Mouse (Mus musculus): ENCODE measurements at regions not wholly inside any gene's neighbourhood (a gene's known extent, or its start where the extent isn't known, plus 50 kb on each side); places are given as distances from the start of the nearest gene placed in this dataset.

- no peak for DNase-seq (ENCODE audit: low spot score)
Observed at GRCm38 (mm10) chr17:7680658-7681057, 146.4 kb downstream of the Fndc1 start.

DNA sequence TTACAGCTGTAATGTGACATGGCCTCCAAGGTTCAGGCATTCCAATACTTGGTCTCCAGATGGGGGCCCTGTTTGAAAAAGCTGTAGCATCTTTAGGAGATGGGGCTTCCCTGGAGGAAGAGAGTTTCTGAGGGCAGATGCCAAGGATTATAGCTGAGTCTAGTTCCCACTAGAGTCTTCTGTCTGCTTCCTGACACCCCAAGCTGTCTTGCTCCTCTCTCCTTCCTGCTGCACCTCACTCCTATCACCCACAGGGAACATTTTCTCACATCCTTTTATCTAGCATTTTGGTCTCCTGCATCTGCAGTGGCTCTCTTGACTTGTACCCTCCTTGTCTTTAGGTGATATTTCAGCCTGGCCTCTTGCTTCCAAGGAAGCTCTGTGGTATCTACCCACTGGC is 147.3 kb downstream of the Fndc1 start:
- no peak for DNase-seq (ENCODE audit: low spot score)

GRCm38 (mm10) chr17:7678898-7679297 is 148.2 kb downstream of the Fndc1 start:
- DNase-seq (ENCODE audit: low spot score): no peak

DNA sequence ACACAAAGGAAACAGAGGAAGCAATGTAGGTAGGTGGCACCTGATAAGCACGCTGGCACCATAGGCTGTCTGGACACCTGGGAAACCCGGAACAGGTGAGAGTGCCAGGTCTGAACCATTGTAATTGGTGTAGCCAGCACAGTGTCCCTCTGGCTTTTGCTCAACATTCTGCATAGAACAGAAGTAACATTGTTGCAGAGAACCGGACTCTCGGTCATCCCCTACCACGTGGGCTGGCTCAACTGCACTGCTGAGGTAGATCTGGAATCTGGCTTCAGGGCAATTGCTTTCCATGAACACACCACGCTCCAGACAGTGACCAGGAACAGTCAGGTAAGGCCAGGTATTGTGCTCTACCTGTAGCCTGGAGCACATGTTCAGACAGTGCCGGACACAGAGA is 149.3 kb downstream of the Fndc1 start:
- no peak for DNase-seq (ENCODE audit: low spot score)

DNA sequence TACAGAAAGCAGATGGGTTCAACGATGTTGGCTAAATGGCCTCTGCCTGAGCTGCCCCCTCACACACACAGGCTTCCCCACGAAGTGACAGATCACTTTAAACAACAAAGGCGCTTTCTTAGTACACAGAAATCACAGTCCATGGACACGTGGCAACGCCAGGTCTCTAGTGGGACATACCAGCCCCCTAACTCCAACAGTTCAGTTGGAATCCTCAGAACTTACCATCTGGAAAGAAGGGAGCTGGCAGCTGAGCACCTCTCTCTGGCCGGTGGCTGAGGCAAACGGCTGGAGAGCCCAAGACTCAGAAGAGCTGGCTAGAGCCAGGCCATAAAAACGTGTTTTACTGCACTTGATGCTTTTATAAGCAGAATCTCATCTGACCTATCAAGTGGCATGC is 149.8 kb downstream of the Fndc1 start:
- no peak for DNase-seq (ENCODE audit: low spot score)

DNA sequence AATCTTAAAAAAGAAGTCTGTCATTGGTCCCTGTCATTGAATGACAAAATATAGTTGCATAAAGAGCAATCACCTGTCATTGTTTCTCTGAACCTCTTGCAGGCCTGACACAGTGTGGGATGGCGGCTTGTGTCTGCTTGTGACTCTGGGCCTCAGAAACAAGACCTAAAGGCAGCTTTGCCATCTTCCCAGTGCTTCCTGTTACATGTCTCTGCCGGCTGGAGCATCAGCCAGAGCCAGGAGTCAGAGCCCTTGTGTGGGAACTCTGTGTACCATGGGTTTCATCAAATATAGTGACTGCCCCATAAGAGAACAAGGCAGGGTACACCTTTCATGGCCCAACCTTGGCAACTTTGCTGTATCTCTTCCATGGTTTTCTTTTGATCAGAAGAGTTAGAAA is 150.3 kb downstream of the Fndc1 start:
- DNase-seq (ENCODE audit: low spot score): no peak

DNA sequence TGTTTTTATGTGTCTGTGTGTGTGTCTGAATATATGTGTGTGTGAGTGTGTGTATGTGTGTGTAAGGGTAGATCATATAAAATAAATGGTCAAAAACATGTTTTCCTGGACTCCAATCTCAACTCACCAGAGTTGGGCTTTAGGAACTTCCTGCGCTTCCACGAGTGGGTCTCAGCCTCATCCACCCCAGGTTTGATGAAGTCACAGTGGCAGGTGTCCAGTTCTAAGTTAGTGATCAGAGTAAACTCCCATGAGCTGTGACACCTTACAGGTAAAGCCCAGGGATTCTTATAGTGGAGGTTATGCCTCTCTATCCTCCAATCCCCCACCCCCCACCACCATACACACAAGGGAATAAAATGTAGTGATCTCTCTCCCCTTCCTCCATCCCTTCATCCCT is 152.6 kb downstream of the Fndc1 start:
- no peak for DNase-seq (ENCODE audit: low spot score)

- DNase-seq (ENCODE audit: low spot score): no peak
Observed at GRCm38 (mm10) chr17:7667826-7668225, 159.3 kb downstream of the Fndc1 start.

DNA sequence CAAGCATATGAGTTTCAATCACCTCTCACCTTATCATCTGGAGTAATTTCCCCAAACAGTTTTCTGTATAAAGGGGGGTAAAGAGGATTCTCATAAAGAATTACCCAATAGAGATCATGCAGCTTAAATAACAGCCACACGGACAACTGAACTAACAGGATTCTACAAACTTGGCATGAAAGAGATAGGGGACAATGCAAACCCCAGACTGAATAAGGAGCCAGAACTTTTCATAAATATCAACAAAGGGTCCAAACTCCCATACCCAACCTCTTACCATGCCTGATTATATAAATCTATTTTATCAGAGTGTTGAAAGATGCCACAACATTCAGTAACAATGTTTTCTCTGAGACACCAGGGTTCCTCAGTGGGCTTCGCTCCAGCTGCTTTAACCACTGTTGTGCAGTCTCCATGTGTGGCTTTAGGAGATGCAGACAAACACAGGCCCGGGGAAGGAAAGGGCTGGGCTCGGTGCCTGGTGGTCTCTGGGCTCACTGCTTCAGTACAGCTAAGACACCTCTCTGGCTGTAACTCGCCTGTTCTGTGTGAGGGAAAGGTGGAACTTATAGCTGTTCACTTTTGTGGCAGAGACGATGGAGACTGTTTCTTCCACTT is 160.2 kb downstream of the Fndc1 start:
- DNase-seq (ENCODE audit: low spot score): no peak

GRCm38 (mm10) chr17:7666207-7666606 is 160.9 kb downstream of the Fndc1 start:
- DNase-seq (ENCODE audit: low spot score): no peak

DNA sequence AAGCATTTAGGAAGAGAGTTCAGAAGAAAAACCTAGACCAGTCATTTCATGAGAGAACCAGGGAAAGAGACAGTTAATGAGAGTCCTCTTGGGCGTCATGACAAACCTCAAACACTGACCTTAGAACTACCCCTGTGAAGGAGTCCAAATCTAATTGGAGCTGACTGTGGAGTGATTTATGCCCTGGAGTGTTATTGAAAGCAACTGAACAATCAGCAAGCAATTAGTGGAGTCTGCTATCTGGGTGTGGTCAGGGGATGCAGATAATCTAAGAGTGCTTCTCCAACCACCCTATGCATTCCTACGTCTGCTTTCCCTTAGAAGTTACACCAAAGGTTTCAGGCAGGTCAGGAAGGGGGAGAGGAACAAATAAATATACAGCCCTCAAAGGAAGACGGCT is 161.4 kb downstream of the Fndc1 start:
- no peak for DNase-seq (ENCODE audit: low spot score)

- no peak for DNase-seq (ENCODE audit: low spot score)
Observed at GRCm38 (mm10) chr17:7663896-7664880, 162.9 kb downstream of the Fndc1 start.

DNA sequence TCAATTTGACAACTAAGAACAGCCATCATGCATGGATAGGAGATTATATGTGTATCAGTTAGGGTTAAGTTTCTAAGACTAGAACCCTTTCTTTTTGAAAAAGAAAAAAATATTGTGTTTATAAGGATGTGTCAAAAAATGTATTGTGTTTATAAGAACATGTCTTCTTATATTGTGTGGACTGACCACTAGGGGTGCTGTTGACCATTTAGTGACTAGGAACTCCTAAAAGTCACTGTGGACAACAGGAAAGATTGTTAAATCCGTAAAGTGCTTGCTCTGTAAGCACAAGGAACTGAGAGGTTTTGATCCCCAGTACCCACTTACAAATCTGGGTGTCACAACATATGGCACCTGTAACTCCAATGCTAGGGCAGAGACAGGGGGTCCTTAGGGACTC is 170.6 kb downstream of the Fndc1 start:
- DNase-seq (ENCODE audit: low spot score): no peak

DNA sequence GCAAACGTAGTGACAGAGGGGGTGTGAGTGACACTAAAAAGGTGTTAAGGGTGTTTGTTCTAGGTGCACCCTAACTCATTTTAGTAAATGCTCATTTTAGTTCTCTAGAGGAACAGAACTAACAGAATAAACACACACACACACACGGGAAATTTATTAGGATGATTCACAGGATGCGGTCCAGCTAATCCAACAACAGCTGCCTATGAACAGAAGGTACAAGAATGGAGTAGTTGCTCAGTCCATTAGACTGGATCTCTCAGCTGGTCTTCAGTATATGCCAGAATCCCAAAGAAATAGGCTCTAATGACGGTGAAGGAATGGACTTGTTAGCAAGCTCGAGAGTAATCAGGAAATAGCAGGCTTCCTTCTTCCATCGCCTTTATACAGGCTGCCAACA is 171.1 kb downstream of the Fndc1 start:
- DNase-seq (ENCODE audit: low spot score): no peak

DNA sequence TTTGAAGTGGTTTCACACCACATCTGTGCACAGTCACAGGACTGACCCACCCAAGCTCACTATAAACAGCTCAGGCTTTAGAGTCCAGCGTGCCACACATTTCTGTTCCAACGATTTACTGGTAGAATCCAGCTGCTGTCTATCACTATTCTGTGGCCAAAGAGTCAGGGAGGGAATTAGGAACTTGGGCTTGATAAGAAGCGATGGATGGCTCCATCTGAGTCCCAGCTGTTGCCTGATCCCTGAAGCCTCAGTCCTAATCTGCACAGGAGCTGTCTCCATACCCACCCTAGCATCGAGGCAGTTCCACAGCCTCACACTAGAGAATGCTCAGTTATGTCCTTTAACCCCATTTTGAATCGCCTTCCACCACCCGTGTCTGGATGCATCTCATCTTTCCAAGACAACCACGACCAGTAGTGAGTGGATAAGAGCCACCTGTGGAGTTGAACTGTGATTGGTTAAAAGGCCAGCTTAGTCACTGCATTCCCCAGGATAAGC is 173.0 kb downstream of the Fndc1 start:
- peak; percentile 31 for DNase-seq (ENCODE audit: low spot score)

DNA sequence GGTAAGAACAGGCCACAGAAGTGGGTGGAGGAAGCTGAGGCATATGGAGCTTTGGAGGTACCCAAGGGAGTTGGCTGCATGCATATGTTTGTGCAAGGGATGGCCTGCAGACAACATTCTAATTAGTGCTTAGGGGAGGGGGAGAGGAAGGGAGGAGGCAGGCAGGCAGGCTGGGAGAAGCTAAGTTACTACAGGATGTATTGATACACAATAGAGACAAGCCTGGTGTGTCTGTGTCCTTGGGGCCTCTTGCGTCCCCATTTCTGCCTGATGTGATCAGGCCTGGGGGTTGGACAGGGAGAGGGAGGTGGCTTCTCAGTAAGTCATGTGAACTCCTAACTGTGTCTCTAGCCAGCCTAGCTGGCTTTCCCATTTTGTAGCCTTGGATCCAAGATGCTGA is 175.1 kb downstream of the Fndc1 start:
- DNase-seq (ENCODE audit: low spot score): no peak

GRCm38 (mm10) chr17:7650417-7650816 is 176.7 kb downstream of the Fndc1 start:
- DNase-seq (ENCODE audit: low spot score): no peak

DNA sequence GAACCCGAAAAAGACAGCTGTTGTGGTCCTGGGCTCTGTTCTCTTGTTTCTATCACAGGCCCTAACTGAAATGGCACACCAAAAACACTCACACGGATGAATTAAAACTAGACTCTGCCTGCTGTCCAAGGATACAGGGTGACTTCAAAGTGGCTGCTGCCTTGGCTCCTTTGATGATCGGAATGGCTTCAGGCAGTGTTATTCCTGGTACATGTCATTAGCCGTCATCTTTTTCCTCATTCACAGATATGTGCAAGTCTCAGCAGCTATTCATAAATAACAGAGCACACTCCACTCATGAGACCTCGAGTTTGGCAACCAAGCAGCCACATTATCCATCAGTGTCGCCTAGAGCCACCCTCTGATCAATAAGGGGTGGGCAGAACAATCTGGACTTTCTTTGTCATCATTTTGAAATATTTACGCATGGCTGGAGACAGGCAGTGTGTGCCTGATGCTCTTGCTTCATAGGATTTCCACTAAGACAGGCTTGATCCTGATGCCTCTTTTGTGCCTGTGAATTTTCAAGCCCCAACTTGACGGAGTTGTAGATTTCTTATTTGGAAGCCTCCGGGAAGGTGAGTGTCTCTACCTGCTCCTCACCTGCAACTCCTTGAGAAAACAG is 182.1 kb downstream of the Fndc1 start:
- DNase-seq (ENCODE audit: low spot score): no peak

- no peak for DNase-seq (ENCODE audit: low spot score)
Observed at GRCm38 (mm10) chr17:7643640-7644039, 183.5 kb downstream of the Fndc1 start.

DNA sequence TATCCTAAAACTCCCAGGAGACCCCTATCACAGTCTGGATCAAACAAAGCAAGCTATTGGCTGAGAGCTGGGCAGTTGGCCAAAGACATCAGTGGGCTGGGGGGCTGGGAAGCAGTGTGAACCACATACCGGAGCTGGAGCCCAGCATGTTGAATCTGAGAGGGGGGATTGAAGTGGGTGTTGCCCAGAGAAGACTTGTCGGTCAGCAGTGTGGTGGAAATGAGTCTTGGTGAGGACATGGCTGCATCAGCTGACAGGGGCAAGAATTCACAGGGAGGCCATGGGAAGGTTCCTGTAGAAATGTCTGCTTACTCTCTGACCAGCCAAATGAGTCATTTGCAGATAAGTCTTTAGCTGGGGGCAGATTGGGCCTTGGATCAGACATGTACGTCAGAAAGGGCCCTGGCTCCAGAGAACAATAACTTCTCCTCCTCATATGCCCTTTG is 184.6 kb downstream of the Fndc1 start:
- DNase-seq (ENCODE audit: low spot score): no peak

DNA sequence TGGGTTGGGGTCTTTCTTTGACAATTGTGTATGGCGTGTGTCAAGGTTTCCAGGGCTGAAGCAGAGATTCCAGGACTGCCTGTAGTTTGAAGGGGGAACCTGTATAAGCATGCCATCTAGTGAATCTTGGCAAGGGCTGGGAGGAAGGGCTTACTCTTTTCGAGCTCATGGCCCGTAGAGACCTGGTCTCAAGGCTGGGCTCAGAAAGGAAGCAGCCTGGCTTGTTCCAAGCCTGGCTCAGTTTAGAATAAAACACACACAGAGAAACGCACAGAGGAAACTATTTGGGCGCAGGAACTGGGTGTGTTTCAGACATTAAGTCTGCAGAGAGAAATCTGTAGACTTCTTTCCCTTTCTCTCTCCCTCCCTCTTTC is 192.8 kb downstream of the Fndc1 start:
- no peak for DNase-seq (ENCODE audit: low spot score)

GRCm38 (mm10) chr17:7633382-7634290 is 193.5 kb downstream of the Fndc1 start:
- DNase-seq (ENCODE audit: low spot score): no peak
